Mouse (Mus musculus): ENCODE results near the gene Slc22a22. TPM values are rescaled to one million over a fixed set of nuclear protein-coding genes. Genes with fewer than 3 reads are reported as not detected.

Gene Slc22a22
- polyA plus RNA-seq, 1 experiment from 2014 or later, result not detected

GRCm38 (mm10) chr15:57465996-57466395, 11.4 kb downstream of the Slc22a22 start:
- Histone ChIP-seq H3K4me1 (no peaks in the 10 kb centered on the region), H3K27me3 (no peaks in the 10 kb centered on the region), H3K36me3 (replicated peaks) (no peaks in the 10 kb centered on the region), H3K9me3 (no peaks in the 10 kb centered on the region), H3K9ac (no peak overlapping the region), H3K27ac (no peak overlapping the region), H3K4me3 (replicated peaks) (no peak overlapping the region), H3K4me2 (no peak overlapping the region)
- no peak for ATAC-seq (ENCODE audit: low FRiP score)

- Histone ChIP-seq H3K4me3 (replicated peaks) (no peak overlapping the region), H3K27me3 (no peaks in the 10 kb centered on the region), H3K36me3 (replicated peaks) (no peaks in the 10 kb centered on the region), H3K9ac (no peak overlapping the region), H3K27ac (no peak overlapping the region), H3K4me1 (no peaks in the 10 kb centered on the region), H3K9me3 (no peaks in the 10 kb centered on the region), H3K4me2 (no peak overlapping the region)
- WGBS, result 82% methylated on average over 6 of the region's 6 CpGs
- ATAC-seq (ENCODE audit: low FRiP score), result no peak
These were observed 12.4 kb downstream of the Slc22a22 start for GRCm38 (mm10) chr15:57465061-57465460.

- 89% methylated on average over 11 of the region's 11 CpGs for WGBS
- H3K27me3 ChIP-seq, result no peaks in the 10 kb centered on the region
- H3K4me3 ChIP-seq (replicated peaks), result no peak overlapping the region
- H3K36me3 ChIP-seq (replicated peaks), result no peaks in the 10 kb centered on the region
- ATAC-seq (ENCODE audit: low FRiP score), result no peak
- H3K27ac ChIP-seq, result no peak overlapping the region
- no peak overlapping the region for H3K4me2 ChIP-seq
- no peak overlapping the region for H3K9ac ChIP-seq
- no peaks in the 10 kb centered on the region for H3K4me1 ChIP-seq
- H3K9me3 ChIP-seq, result no peaks in the 10 kb centered on the region
These were observed 13.4 kb downstream of the Slc22a22 start for GRCm38 (mm10) chr15:57464066-57464465.

GRCm38 (mm10) chr15:57461284-57461683, 16.1 kb downstream of the Slc22a22 start:
- Histone ChIP-seq H3K4me3 (replicated peaks) (no peak overlapping the region), H3K36me3 (replicated peaks) (no peaks in the 10 kb centered on the region), H3K27ac (no peak overlapping the region), H3K9me3 (no peaks in the 10 kb centered on the region), H3K4me1 (no peaks in the 10 kb centered on the region), H3K27me3 (no peaks in the 10 kb centered on the region), H3K4me2 (no peak overlapping the region), H3K9ac (no peak overlapping the region)
- 32% methylated on average over 1 of the region's 1 CpGs for WGBS
- ATAC-seq (ENCODE audit: low FRiP score), result no peak

GRCm38 (mm10) chr15:57457374-57457773, 20.1 kb downstream of the Slc22a22 start:
- ATAC-seq (ENCODE audit: low FRiP score), result no peak
- H3K36me3 ChIP-seq (replicated peaks), result no peaks in the 10 kb centered on the region

GRCm38 (mm10) chr15:57434710-57435404, 42.6 kb downstream of the Slc22a22 start:
- no peak overlapping the region for H3K4me2 ChIP-seq
- H3K27me3 ChIP-seq, result no peaks in the 10 kb centered on the region
- H3K9ac ChIP-seq, result no peak overlapping the region
- H3K27ac ChIP-seq, result no peak overlapping the region
- 87% methylated on average over 2 of the region's 2 CpGs for WGBS
- H3K36me3 ChIP-seq (replicated peaks), result no peaks in the 10 kb centered on the region
- H3K9me3 ChIP-seq, result no peaks in the 10 kb centered on the region
- no peaks in the 10 kb centered on the region for H3K4me1 ChIP-seq
- no peak overlapping the region for H3K4me3 ChIP-seq (replicated peaks)
- no peak for ATAC-seq (ENCODE audit: low FRiP score)

More at GRCm38 (mm10) chr15:57457374-57457773, 20.1 kb downstream of the Slc22a22 start:
- no peaks in the 10 kb centered on the region for H3K4me1 ChIP-seq
- H3K27ac ChIP-seq, result no peak overlapping the region
- H3K27me3 ChIP-seq, result no peaks in the 10 kb centered on the region
- no peak overlapping the region for H3K4me2 ChIP-seq
- no peak overlapping the region for H3K4me3 ChIP-seq (replicated peaks)
- H3K9ac ChIP-seq, result no peak overlapping the region
- no peaks in the 10 kb centered on the region for H3K9me3 ChIP-seq
- 48% methylated on average over 2 of the region's 2 CpGs for WGBS

- Histone ChIP-seq H3K9me3 (no peaks in the 10 kb centered on the region), H3K36me3 (replicated peaks) (no peaks in the 10 kb centered on the region), H3K27ac (no peak overlapping the region), H3K27me3 (no peaks in the 10 kb centered on the region), H3K4me1 (no peaks in the 10 kb centered on the region), H3K4me2 (no peak overlapping the region), H3K4me3 (replicated peaks) (no peak overlapping the region), H3K9ac (no peak overlapping the region)
- 37% methylated on average over 2 of the region's 2 CpGs for WGBS
- no peak for ATAC-seq (ENCODE audit: low FRiP score)
These were observed 68.9 kb downstream of the Slc22a22 start for GRCm38 (mm10) chr15:57408498-57408897.

GRCm38 (mm10) chr15:57398439-57399148, 78.8 kb downstream of the Slc22a22 start:
- H3K27me3 ChIP-seq, result no peaks in the 10 kb centered on the region
- H3K9me3 ChIP-seq, result no peaks in the 10 kb centered on the region
- no peak for ATAC-seq (ENCODE audit: low FRiP score)
- H3K4me3 ChIP-seq (replicated peaks), result no peak overlapping the region
- WGBS, result 64% methylated on average over 3 of the region's 3 CpGs
- H3K4me1 ChIP-seq, result no peaks in the 10 kb centered on the region
- H3K4me2 ChIP-seq, result no peak overlapping the region
- no peak overlapping the region for H3K9ac ChIP-seq
- H3K27ac ChIP-seq, result no peak overlapping the region
- no peaks in the 10 kb centered on the region for H3K36me3 ChIP-seq (replicated peaks)

- WGBS, result 88% methylated on average over 4 of the region's 4 CpGs
- H3K9me3 ChIP-seq, result no peaks in the 10 kb centered on the region
- H3K4me3 ChIP-seq (replicated peaks), result no peak overlapping the region
- H3K27me3 ChIP-seq, result no peaks in the 10 kb centered on the region
- no peaks in the 10 kb centered on the region for H3K4me1 ChIP-seq
- no peak overlapping the region for H3K9ac ChIP-seq
- no peak overlapping the region for H3K27ac ChIP-seq
- ATAC-seq (ENCODE audit: low FRiP score), result no peak
- H3K4me2 ChIP-seq, result no peak overlapping the region
- no peaks in the 10 kb centered on the region for H3K36me3 ChIP-seq (replicated peaks)
These were observed 83.4 kb downstream of the Slc22a22 start for GRCm38 (mm10) chr15:57394053-57394452.

- Histone ChIP-seq H3K9ac (no peak overlapping the region), H3K4me2 (no peak overlapping the region), H3K9me3 (no peaks in the 10 kb centered on the region), H3K36me3 (replicated peaks) (no peaks in the 10 kb centered on the region), H3K27ac (no peak overlapping the region), H3K4me1 (no peaks in the 10 kb centered on the region), H3K27me3 (no peaks in the 10 kb centered on the region), H3K4me3 (replicated peaks) (no peak overlapping the region)
- no peak for ATAC-seq (ENCODE audit: low FRiP score)
- WGBS, result 87% methylated on average over 7 of the region's 7 CpGs
These were observed 97.0 kb downstream of the Slc22a22 start for GRCm38 (mm10) chr15:57380381-57380780.

GRCm38 (mm10) chr15:57366446-57366845, 111.0 kb downstream of the Slc22a22 start:
- no peak for ATAC-seq (ENCODE audit: low FRiP score)
- H3K4me1 ChIP-seq, result no peaks in the 10 kb centered on the region
- H3K27me3 ChIP-seq, result no peaks in the 10 kb centered on the region
- no peaks in the 10 kb centered on the region for H3K9me3 ChIP-seq
- no peak overlapping the region for H3K4me2 ChIP-seq
- no peaks in the 10 kb centered on the region for H3K36me3 ChIP-seq (replicated peaks)
- no peak overlapping the region for H3K27ac ChIP-seq
- 53% methylated on average over 1 of the region's 1 CpGs for WGBS
- no peak overlapping the region for H3K9ac ChIP-seq
- no peak overlapping the region for H3K4me3 ChIP-seq (replicated peaks)

- Histone ChIP-seq H3K4me3 (replicated peaks) (no peak overlapping the region), H3K4me1 (no peaks in the 10 kb centered on the region), H3K9ac (no peak overlapping the region), H3K4me2 (no peak overlapping the region), H3K27me3 (no peaks in the 10 kb centered on the region), H3K27ac (no peak overlapping the region), H3K36me3 (replicated peaks) (no peaks in the 10 kb centered on the region), H3K9me3 (no peaks in the 10 kb centered on the region)
- no peak for ATAC-seq (ENCODE audit: low FRiP score)
- WGBS, result 86% methylated on average over 4 of the region's 4 CpGs
These were observed 122.1 kb downstream of the Slc22a22 start for GRCm38 (mm10) chr15:57355278-57355677.

GRCm38 (mm10) chr15:57340499-57340898, 136.9 kb downstream of the Slc22a22 start:
- Histone ChIP-seq H3K27me3 (no peaks in the 10 kb centered on the region), H3K36me3 (replicated peaks) (no peaks in the 10 kb centered on the region), H3K9me3 (no peaks in the 10 kb centered on the region), H3K27ac (no peak overlapping the region), H3K9ac (no peak overlapping the region), H3K4me3 (replicated peaks) (no peak overlapping the region), H3K4me1 (no peaks in the 10 kb centered on the region), H3K4me2 (no peak overlapping the region)
- 67% methylated on average over 3 of the region's 3 CpGs for WGBS
- ATAC-seq (ENCODE audit: low FRiP score), result no peak
